Mouse (Mus musculus): Measurements from ENCODE around the gene Rnf146.

Rnf146 gene

DNA sequence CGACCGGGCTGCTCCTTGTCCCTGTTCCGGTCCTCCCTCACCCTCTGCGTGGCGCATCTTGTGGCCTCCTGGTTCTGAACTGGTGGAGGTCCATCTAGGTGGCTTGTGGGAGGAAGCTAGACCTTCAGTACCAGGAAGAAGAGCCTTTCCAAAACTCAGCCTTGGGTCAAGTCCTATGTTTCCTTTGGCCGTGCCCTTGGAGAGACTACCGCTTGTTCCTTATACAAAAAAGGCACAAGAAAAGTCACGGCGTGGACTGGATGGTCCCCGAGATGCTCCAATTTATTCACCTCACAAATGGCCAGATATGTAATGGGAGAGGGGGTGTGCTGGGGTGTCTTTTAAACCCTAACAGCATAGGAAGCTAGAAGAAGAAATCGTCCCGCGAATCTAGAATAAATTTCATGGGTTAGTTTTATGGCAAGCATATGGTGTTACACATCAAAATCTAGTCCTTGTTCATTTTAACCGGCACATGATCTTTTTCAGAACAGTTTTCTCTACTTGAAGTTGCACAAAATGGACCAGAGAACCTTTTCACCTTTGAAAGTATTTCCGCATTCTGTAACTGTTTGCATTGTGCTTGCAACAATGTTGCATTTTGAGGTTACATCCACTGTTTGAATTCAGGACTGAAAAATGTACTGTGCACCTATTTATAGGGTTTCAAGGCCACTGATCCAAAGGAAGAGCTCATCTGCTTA lies at the start of gene Rnf146:
Gene Rnf146, minus strand, starts transcription at position 246 of the 704 bp plus-strand sequence.
- peak; percentile 72 for DNase-seq (ENCODE audit: low read depth)

DNA sequence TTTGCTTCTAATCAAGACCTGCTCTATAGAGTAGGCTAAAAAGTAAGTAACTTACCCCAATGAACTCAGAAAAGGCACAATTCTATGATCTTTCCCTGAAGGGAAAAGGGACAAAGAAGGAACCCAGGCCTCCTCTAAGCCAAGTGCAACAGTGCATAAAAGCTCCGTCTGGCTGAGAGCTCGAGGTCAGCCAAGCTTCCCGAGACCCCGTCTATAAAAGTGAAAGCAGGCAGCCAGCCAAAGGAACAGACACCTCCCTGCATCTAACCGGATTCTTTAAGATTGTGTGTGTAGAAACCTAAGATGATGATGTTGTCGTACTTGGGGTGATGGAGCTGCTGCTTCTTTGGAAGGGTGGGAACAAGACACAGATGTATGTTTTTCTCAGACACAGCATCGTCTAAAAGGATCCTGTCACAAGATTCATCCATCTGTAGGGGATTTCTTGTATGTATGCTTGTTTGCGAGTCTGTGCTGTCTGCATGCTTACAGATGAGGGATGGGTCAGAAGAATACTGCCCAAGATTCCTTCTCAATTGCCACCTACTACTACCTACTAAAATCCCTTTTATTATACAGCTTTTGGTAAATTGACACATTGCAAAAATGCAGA lies 40.5 kb upstream of the Rnf146 start:
- no peak for DNase-seq (ENCODE audit: low read depth)

GRCm38 (mm10) chr10:29394890-29395289 lies 32.6 kb upstream of the Rnf146 start:
- peak; percentile 59 for DNase-seq (ENCODE audit: low read depth)

DNA sequence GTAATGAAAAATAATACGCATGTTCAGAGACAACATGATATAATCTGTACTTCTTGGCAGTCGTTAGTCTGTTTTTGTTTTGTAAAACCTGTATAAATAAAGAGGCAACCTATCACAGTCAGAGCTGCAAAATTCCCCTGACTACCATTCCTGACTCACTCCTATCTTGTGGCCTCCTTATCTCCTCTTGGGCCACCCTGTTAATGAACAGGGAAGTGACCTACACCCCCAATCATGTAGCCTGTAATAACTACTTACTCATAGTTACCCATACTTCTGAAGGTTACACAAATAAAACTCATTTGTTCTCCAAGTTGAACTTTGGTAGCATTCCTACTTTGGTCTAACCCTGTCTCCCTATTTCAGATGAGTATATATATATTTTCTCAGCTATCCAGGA lies 19.3 kb upstream of the Rnf146 start:
- no peak for DNase-seq (ENCODE audit: low read depth)

DNA sequence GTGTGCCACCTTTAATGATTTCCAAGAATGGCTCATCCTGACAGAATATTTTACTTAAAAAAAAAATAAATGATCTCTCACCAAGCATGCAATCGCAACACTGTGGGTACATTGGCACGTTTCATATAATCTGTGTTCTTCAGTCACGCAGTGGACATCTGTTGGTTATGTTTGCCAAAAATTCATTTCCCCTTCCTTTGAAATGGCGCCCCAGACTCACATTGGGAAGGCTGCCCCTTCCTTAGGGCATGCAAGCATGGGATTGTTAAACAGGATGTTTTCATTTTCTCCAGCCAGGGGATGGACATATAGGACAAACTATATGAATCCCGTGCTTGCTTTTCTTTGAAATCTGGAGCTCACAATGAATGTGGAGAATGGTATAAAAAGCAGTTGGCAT lies 11.8 kb upstream of the Rnf146 start:
- DNase-seq (ENCODE audit: low read depth) = no peak

- peak; percentile 73 for DNase-seq (ENCODE audit: low read depth)
These were observed 612 bp downstream of the Rnf146 start for GRCm38 (mm10) chr10:29361464-29362196.

DNA sequence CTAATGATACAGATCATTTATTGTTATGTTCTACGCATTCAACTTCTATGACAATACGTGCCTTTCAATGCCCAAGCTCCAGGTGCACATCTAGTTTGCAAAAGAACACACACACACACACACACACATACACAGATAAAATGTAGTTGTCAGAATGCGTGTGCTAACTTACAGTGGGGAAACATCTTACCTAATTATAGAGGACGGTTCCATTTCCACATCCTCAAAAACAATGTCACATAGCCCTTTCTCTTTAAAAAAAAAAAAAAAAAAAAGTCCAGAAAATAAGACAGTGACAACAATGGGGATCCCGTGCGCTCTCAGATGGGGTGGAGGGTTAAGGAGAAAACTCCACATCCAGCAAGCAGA lies 1.2 kb downstream of the Rnf146 start:
- no peak for DNase-seq (ENCODE audit: low read depth)

DNA sequence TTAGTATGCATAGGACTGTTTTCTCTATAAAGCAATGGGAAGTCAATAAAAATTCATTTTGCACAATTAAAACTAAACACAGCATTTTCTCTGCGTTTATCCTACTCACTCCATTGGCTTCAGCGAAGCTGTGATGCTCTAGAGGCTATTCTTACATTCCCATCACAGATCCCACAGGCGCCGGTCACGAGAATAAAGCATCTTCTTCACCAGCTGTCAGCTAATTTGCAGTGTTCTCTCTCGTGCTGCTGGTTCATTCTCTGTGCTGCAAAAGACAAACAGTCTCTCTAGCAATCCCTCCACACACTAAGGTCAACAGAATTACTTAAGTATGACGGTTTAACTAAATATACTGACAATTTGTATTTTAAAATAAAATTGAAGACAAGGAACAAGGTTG lies 8.1 kb downstream of the Rnf146 start:
- DNase-seq (ENCODE audit: low read depth) = no peak

DNA sequence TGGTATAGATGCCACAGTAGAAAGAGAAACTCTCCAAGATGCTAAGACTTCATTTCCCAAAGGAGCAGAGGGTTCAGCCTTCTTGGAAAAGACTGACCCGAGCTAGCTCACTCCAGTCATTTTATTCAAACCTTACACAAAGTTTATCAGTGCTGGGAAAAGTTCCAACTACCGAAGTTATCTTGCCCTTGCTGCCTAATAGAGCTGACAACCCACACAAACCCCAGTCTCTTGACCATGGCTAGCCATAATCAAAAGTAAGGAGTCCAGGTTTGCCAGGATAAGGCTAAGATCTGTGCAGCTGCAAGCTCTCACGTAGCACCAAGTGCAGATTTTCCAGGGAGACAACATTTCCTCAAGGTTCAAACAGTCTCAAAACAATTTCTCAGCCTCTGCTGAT lies 9.7 kb downstream of the Rnf146 start:
- DNase-seq (ENCODE audit: low read depth) = no peak

GRCm38 (mm10) chr10:29351420-29351819 lies 10.8 kb downstream of the Rnf146 start:
- DNase-seq (ENCODE audit: low read depth) = peak; percentile 26

DNA sequence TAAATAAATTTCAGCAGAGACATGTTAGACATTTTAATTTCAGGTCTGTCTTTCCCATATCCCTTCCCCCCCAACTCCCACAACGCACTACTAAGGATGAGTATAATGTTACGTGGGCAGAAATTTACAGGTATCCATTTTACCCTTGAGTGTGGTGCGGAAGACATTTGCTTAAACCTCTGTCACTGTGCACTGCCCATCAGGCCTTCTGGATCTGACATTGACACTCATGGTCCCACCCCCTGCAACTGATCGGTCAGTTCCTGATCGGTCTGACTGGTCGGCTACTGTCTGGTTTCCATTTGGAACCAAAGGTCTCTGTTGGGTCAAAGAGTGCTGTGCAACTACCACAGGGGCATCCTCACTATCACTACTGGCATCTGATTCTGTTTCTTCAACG lies 15.6 kb downstream of the Rnf146 start:
- DNase-seq (ENCODE audit: low read depth) = no peak

DNA sequence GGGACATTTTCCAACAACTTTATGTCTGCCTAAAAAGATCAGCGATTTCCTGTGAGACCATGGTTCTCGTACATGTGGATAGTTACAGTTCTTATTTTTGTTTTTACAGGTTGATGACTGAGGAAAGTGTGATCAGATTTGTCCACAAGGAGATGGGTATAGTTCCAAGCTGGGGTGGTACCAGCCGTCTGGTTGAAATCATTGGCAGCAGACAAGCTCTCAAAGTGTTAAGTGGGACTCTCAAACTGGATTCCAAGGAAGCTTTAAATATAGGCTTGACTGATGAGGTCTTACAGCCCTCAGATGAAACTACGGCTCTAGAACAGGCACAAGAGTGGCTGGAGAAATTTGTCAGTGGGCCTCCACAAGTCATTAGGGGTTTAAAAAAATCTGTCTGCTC lies 18.0 kb downstream of the Rnf146 start:
- no peak for DNase-seq (ENCODE audit: low read depth)

DNA sequence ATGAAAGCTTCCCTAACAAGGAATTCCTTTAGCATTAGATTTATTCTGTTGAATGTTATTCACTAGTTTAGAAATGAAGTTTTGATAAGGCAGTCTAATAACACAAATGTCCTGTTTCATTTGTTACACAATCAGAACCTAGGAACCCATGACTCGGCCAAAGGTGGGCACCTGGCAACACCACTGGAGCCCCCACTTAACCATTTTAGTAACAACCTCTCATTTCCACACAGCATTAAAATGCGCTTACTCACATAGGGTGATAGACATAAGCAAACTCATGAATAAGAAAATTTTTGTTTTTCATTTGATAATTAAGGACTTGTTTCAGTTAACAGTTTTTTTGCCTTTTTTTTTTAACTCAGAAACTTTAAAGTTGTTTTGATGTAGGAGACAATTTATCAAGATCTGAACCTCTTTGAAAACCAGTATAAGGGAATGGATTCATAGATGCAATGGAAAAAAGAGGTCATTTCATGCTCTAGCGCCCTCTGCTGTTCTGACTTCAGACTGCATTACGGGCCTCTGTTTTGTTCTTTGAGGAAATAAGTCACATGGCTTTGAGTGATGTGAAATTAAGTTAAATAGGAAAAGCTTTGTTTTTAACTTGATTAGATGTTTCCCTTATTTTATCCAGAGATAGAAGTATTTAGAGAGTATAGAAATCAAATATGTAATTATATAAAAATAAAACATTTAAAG lies 23.7 kb downstream of the Rnf146 start:
- DNase-seq (ENCODE audit: low read depth) = peak; percentile 85

DNA sequence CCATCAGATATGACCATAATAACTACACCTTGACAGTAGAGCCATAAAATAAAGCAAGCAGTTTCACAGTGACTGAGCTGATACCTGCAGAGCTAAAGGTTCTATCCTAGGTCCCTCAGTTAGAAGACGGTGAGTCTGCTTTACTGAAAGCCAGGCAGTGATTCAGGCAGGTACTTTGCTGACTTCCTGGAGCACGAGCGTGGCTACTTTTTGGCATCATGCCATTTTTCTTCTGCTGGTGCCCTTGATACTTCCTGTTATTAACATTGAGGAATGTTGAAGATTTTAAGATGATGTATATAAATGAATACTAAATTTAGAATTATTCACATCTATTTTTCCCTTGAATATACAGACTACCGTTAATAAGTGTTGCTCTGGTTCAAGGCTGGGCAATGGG lies 28.4 kb downstream of the Rnf146 start:
- peak; percentile 25 for DNase-seq (ENCODE audit: low read depth)

DNA sequence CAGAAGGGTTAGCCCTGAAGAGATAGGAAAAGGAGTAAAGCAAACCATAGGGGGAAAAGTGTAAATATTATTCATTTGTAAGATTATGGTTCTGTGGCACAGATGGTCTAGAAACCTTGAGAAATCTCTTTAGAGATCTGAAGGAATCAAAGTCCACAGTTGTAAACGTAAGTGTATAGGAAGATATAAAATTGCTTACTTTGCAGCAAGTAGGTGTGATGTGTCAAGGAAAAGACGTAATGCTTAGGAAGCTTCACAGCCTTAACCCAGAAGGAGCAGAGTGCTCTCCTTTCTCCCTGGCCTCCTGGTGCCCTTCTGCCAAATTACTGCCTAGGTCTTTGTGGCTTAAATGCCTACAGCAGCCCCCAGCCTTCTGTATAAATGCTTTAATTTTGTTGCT lies 37.4 kb downstream of the Rnf146 start:
- DNase-seq (ENCODE audit: low read depth) = no peak

- DNase-seq (ENCODE audit: low read depth) = peak; percentile 39
These were observed 48.3 kb downstream of the Rnf146 start for GRCm38 (mm10) chr10:29313905-29314304.

GRCm38 (mm10) chr10:29313064-29313638 lies 49.1 kb downstream of the Rnf146 start, which contains the start of gene Echdc1:
Gene Echdc1, plus strand, starts transcription at chr10:29313166.
- peak; percentile 88 for DNase-seq (ENCODE audit: low read depth)

- DNase-seq (ENCODE audit: low read depth) = no peak
These were observed 50.6 kb downstream of the Rnf146 start for GRCm38 (mm10) chr10:29311480-29312219.

- no peak for DNase-seq (ENCODE audit: low read depth)
These were observed 60.0 kb downstream of the Rnf146 start for GRCm38 (mm10) chr10:29302230-29302629.

All from 416B (cell line).